Mouse (Mus musculus): ENCODE data around the gene Cldn16. TPM values are rescaled to one million over a fixed set of nuclear protein-coding genes. Genes with fewer than 3 reads are reported as not detected.

Cldn16 gene
- polyA plus RNA-seq, 1 experiment from 2014 or later, result not detected

GRCm38 (mm10) chr16:26525832-26526231 lies 62.9 kb downstream of the Cldn16 start:
- no peak for DNase-seq (ENCODE audit: low spot score)
- Histone ChIP-seq H3K36me3 (ENCODE audit: control insufficient read depth, insufficient read depth, low read length) (no peaks in the 10 kb centered on the region), H3K27ac (replicated peaks; ENCODE audit: low read depth, low read length) (no peak overlapping the region), H3K9me3 (ENCODE audit: control insufficient read depth, low read length) (no peaks in the 10 kb centered on the region), H3K4me2 (ENCODE audit: low read depth, severe bottlenecking) (no peak overlapping the region), H3K27me3 (ENCODE audit: control insufficient read depth, insufficient read depth, low read length) (no peaks in the 10 kb centered on the region), H3K9ac (ENCODE audit: low read length) (no peak overlapping the region), H3K4me1 (ENCODE audit: control insufficient read depth, insufficient read depth, low read length) (no peaks in the 10 kb centered on the region), H3K4me3 (ENCODE audit: low read depth, low read length) (no peak overlapping the region)
- no peak for ATAC-seq (ENCODE audit: insufficient number of reproducible peaks, low FRiP score, low TSS enrichment, low read depth)
- 83% methylated on average over 5 of the region's 5 CpGs for WGBS

GRCm38 (mm10) chr16:26526669-26527068 lies 63.7 kb downstream of the Cldn16 start, which contains the start of gene Tmem207:
TSS of gene Tmem207 (minus strand) at chr16:26526769.
- ATAC-seq (ENCODE audit: insufficient number of reproducible peaks, low FRiP score, low TSS enrichment, low read depth) (no peak), DNase-seq (ENCODE audit: low spot score) (no peak)
- H3K9me3 ChIP-seq (ENCODE audit: control insufficient read depth, low read length), result no peaks in the 10 kb centered on the region
- no peak within 1 kb of the TSS for H3K27ac ChIP-seq (replicated peaks; ENCODE audit: low read depth, low read length)
- no peaks in the 10 kb centered on the region for H3K36me3 ChIP-seq (ENCODE audit: control insufficient read depth, insufficient read depth, low read length)
- H3K4me2 ChIP-seq (ENCODE audit: low read depth, severe bottlenecking), result no peak within 1 kb of the TSS
- H3K9ac ChIP-seq (ENCODE audit: low read length), result no peak within 1 kb of the TSS
- 83% methylated on average over 4 of the region's 4 CpGs for WGBS
- H3K4me3 ChIP-seq (ENCODE audit: low read depth, low read length), result no peak within 1 kb of the TSS
- no peaks in the 10 kb centered on the region for H3K27me3 ChIP-seq (ENCODE audit: control insufficient read depth, insufficient read depth, low read length)
- H3K4me1 ChIP-seq (ENCODE audit: control insufficient read depth, insufficient read depth, low read length), result no peaks in the 10 kb centered on the region

- ATAC-seq (ENCODE audit: insufficient number of reproducible peaks, low FRiP score, low TSS enrichment, low read depth) (no peak), DNase-seq (ENCODE audit: low spot score) (no peak)
- no peak overlapping the region for H3K4me2 ChIP-seq (ENCODE audit: low read depth, severe bottlenecking)
- H3K4me1 ChIP-seq (ENCODE audit: control insufficient read depth, insufficient read depth, low read length), result no peaks in the 10 kb centered on the region
- WGBS, result 73% methylated on average over 10 of the region's 10 CpGs
- H3K27me3 ChIP-seq (ENCODE audit: control insufficient read depth, insufficient read depth, low read length), result no peaks in the 10 kb centered on the region
- no peaks in the 10 kb centered on the region for H3K36me3 ChIP-seq (ENCODE audit: control insufficient read depth, insufficient read depth, low read length)
- no peak overlapping the region for H3K4me3 ChIP-seq (ENCODE audit: low read depth, low read length)
- H3K27ac ChIP-seq (replicated peaks; ENCODE audit: low read depth, low read length), result no peak overlapping the region
- H3K9me3 ChIP-seq (ENCODE audit: control insufficient read depth, low read length), result no peaks in the 10 kb centered on the region
- H3K9ac ChIP-seq (ENCODE audit: low read length), result no peak overlapping the region
These were observed 65.2 kb downstream of the Cldn16 start for GRCm38 (mm10) chr16:26527931-26528666.

GRCm38 (mm10) chr16:26530451-26530850 lies 67.5 kb downstream of the Cldn16 start:
- ATAC-seq (ENCODE audit: insufficient number of reproducible peaks, low FRiP score, low TSS enrichment, low read depth) (no peak), DNase-seq (ENCODE audit: low spot score) (no peak)
- Histone ChIP-seq H3K4me2 (ENCODE audit: low read depth, severe bottlenecking) (no peak overlapping the region), H3K27ac (replicated peaks; ENCODE audit: low read depth, low read length) (no peak overlapping the region), H3K4me1 (ENCODE audit: control insufficient read depth, insufficient read depth, low read length) (peaks cover 5% of the 10 kb centered on the region; the same call in 1 of the 2 replicates), H3K4me3 (ENCODE audit: low read depth, low read length) (no peak overlapping the region), H3K27me3 (ENCODE audit: control insufficient read depth, insufficient read depth, low read length) (no peaks in the 10 kb centered on the region), H3K9me3 (ENCODE audit: control insufficient read depth, low read length) (no peaks in the 10 kb centered on the region), H3K9ac (ENCODE audit: low read length) (no peak overlapping the region), H3K36me3 (ENCODE audit: control insufficient read depth, insufficient read depth, low read length) (no peaks in the 10 kb centered on the region)
- WGBS, result 77% methylated on average over 1 of the region's 1 CpGs

GRCm38 (mm10) chr16:26532287-26532686 lies 69.4 kb downstream of the Cldn16 start:
- peaks cover 5% of the 10 kb centered on the region; the same call in 1 of the 2 replicates for H3K4me1 ChIP-seq (ENCODE audit: control insufficient read depth, insufficient read depth, low read length)
- no peak for ATAC-seq (ENCODE audit: insufficient number of reproducible peaks, low FRiP score, low TSS enrichment, low read depth)
- H3K27me3 ChIP-seq (ENCODE audit: control insufficient read depth, insufficient read depth, low read length), result no peaks in the 10 kb centered on the region
- no peak overlapping the region for H3K4me2 ChIP-seq (ENCODE audit: low read depth, severe bottlenecking)
- no peaks in the 10 kb centered on the region for H3K9me3 ChIP-seq (ENCODE audit: control insufficient read depth, low read length)
- no peak overlapping the region for H3K9ac ChIP-seq (ENCODE audit: low read length)
- no peak overlapping the region for H3K27ac ChIP-seq (replicated peaks; ENCODE audit: low read depth, low read length)
- no peak overlapping the region for H3K4me3 ChIP-seq (ENCODE audit: low read depth, low read length)
- H3K36me3 ChIP-seq (ENCODE audit: control insufficient read depth, insufficient read depth, low read length), result no peaks in the 10 kb centered on the region
- DNase-seq (ENCODE audit: low spot score), result no peak
- 89% methylated on average over 1 of the region's 1 CpGs for WGBS

Other genes starting within 250 kb of the Cldn16 start
- 3.9 and 4.3 TPM in 2 replicates for gene Cldn1, start 91.3 kb upstream of the Cldn16 start, polyA plus RNA-seq (2014; fragmentation: Nextera tagmentation; extraction: Ambion mirVana)
- gene Tmem207, start 63.6 kb downstream of the Cldn16 start, polyA plus RNA-seq (2014; fragmentation: Nextera tagmentation; extraction: Ambion mirVana), result not detected in 2 replicates
- 5.8 and 6.6 TPM in 2 replicates for gene Il1rap, start 118.6 kb downstream of the Cldn16 start, polyA plus RNA-seq (2014; fragmentation: Nextera tagmentation; extraction: Ambion mirVana)

Measured in limb, embryonic 11.5 days (tissue).